Mouse (Mus musculus): ENCODE results near the gene Mogat2.

Gene Mogat2

DNA sequence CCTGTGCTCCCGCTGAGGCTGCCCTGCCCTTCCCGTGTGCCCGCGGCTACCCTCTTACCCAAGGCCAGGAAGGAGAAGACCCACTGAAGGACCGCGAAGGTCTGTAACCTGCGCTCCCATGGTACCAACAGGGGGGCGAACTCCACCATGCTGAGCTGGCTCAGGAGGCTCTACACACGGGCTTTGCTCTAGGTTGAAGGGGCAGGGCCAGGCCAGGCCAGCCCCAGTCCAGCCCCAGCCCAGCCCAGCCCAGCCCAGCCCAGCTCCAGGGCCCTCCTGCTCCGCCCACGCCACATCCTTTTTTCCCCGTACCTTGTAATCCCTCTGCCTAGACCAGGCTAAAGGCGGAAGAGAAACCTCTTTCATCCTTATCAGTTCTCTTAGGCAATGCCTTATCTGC is at the start of gene Mogat2:
Mogat2 (minus strand) TSS at position 203 of the 400 bp plus-strand sequence.
- no peak for DNase-seq (ENCODE audit: low read depth, low spot score)

DNA sequence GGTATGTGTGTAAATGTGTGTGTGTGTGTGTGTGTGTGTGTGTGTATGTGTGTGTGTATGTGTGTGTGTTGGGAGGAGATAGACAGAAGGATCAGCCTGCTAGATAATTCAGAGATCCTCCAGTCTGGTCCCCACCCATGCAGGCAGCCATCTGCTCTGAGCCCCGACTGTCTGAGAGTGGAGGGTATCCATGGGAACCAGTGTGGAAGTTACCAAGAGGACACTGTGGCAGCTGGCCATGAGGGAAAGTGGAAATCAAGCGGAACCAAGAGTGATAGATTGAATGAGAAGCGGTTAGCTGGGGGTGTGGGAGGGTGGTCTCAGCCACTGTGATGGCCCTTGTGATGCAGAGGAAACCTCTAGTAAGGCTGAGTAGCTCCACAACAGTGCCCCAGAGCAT is 48.9 kb upstream of the Mogat2 start:
- DNase-seq (ENCODE audit: low read depth, low spot score), result no peak

DNA sequence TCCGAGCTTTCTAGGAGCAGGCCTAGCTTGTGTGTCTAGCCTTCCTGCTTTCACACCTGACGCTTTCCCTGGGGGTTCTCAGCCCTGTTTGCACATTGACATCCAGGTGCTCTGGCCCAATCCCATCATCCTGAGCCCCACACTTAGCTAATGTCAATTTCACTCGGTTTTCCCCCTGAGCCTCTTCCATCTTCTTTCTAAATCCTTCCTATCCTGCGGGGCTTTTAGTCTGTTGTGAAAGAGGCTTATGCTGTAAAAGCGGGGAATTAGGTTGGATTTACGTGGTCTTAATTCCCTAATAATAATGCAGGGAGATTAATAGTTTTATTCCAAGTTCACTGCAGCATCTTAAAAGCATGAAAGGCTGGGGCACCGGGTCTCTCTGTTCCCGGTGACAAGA is 41.2 kb upstream of the Mogat2 start:
- DNase-seq (ENCODE audit: low read depth, low spot score), result no peak

- DNase-seq (ENCODE audit: low read depth, low spot score), result no peak
Measured at GRCm38 (mm10) chr7:99278309-99278708, 39.9 kb upstream of the Mogat2 start.

GRCm38 (mm10) chr7:99276679-99277078 is 38.3 kb upstream of the Mogat2 start:
- no peak for DNase-seq (ENCODE audit: low read depth, low spot score)

- no peak for DNase-seq (ENCODE audit: low read depth, low spot score)
Measured at GRCm38 (mm10) chr7:99275131-99275530, 36.7 kb upstream of the Mogat2 start.

- no peak for DNase-seq (ENCODE audit: low read depth, low spot score)
Measured at GRCm38 (mm10) chr7:99271630-99272029, 33.2 kb upstream of the Mogat2 start.

DNA sequence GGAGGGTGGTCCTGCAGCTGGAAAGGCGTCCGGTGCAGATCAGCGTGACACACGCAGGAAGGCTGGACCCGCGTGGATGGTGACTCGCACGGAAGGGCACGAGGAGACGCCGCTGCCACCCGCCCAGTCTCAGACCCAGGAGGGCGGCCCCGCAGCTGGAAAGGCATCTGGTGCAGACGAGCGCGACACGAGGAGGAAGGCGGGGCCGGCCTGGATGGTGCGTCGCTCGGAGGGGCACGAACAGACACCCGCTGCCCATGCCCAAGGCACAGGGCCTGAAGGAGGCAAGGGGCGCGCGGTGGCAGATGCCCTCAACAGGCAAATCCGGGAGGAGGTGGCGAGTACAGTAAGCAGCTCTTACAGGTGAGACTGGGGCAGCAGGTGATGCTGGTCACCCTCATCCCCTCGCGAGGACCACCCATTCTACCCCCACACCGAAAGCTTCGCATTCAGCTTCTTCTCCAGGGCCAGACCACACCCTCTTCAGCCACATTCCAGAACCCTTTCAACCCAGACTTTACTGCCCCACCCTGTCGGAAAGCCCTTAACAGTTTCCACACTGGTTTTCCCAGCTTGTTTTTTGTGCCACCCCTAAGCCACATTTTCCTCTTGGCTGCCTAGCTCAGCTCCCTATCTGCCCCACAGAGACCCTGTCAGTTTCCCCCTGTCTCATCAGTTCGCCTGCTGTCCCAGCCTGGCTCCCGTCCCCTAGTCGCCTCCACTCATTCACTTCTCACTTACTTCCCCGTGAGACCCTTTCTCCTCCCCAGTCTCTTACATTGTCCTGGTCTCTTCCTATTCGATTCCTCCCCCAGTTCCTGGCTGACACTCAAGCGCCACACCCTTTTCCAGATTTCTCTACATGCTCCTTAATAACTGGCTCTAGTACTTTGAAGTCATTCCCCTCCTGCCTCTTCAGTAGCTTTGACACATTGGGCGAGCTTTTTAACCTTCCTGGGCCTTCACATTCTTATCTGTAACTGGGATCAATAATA is 30.8 kb upstream of the Mogat2 start:
- DNase-seq (ENCODE audit: low read depth, low spot score), result no peak

DNA sequence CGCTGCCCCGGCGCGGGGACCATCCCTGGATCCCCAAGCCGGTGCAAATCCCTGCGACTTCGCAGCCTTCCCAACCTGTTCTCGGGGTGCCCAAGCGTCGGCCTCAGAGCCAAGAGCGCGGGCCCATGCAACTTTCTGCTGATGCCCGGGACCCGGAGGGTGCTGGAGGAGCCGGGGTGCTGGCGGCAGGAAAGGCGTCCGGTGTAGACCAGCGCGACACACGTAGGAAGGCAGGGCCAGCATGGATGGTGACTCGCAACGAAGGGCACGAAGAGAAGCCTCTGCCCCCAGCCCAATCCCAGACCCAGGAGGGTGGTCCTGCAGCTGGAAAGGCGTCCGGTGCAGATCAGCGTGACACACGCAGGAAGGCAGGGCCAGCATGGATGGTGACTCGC is 30.1 kb upstream of the Mogat2 start:
- no peak for DNase-seq (ENCODE audit: low read depth, low spot score)

DNA sequence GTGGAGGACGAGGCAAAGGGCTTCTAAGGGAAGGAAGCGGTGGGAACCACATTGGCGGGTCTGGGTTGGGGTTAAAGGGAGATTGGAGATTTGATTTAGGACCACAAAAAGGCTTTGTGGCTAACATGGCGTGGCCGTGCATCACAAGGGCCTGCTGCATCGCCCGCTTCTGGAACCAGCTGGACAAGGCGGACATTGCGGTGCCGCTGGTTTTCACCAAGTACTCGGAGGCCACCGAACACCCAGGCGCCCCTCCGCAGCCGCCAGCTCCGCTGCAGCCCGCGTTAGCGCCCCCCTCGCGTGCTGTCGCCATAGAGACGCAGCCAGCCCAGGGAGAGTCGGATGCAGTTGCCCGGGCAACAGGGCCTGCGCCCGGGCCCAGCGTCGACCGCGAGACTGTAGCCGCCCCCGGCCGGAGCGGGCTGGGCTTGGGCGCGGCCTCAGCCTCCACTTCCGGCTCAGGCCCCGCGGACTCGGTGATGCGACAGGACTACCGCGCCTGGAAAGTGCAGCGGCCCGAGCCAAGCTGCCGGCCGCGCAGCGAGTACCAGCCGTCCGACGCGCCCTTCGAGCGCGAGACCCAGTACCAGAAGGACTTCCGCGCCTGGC is 29.6 kb upstream of the Mogat2 start:
- DNase-seq (ENCODE audit: low read depth, low spot score), result peak; percentile 69

- DNase-seq (ENCODE audit: low read depth, low spot score), result peak; percentile 83
Measured at GRCm38 (mm10) chr7:99267251-99267896, 29.0 kb upstream of the Mogat2 start, which contains the start of gene Map6. Gene Map6 (plus strand): TSS chr7:99267447.

- DNase-seq (ENCODE audit: low read depth, low spot score), result no peak
Measured at GRCm38 (mm10) chr7:99264597-99264996, 26.2 kb upstream of the Mogat2 start.

DNA sequence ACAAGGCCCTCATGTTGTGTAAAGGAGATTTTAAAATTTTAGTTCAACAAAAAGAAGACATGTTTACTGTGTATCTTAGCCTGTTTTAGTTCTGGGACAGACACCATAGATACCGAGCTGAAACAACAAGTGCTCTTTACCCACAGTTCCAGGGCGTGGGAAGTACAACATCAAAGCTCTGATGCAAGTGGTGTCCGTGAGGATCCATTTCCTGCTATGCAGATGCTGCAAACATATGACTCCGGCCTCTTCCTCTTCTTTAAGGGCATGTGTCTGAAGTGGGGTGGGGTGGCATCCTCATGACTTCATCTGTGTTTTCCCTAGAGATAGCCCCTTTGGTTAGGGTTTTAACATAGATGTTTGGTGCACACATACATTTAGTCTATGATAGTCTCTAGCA is 25.1 kb upstream of the Mogat2 start:
- no peak for DNase-seq (ENCODE audit: low read depth, low spot score)

DNA sequence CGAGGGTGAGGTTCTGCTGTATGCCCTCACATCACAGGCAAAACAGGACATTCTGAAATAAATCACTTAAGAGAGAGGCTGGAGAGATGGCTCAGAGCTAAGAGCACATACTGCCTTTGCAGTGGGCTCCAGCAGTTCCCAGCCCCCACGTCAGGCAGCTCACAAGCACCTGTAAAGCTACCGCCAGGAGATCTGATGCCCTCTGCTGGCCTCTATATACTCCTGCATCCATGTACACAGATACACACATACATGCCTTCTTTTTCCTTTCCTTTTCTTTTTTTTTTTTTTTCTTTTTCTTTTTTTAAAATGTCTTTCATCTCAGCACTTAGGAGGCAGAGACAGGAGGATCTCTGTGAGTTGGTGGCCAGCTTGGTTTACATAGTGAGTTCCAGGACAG is 23.5 kb upstream of the Mogat2 start:
- no peak for DNase-seq (ENCODE audit: low read depth, low spot score)

DNA sequence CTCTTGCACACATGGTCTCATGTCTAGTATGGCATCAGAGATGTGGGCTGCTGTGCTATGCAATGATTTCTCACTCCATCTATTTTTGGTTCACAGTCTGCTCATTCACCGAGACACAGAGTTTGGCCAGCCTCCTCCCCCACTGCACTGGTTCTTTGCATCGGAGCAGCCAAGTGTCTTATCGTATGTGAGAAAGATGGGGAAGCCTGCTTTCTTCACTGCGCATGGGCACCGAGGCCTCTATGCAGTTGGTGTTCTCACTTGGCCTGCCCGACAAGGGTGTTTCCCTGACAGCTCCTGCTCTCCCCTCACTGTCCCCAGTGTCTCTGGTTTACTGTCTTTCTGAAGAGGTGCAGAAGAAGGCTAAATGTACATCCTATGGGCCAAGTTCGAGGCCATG is 16.6 kb upstream of the Mogat2 start:
- no peak for DNase-seq (ENCODE audit: low read depth, low spot score)

- DNase-seq (ENCODE audit: low read depth, low spot score), result no peak
Measured at GRCm38 (mm10) chr7:99250386-99250785, 12.0 kb upstream of the Mogat2 start.

- peak; percentile 56 for DNase-seq (ENCODE audit: low read depth, low spot score)
Measured at GRCm38 (mm10) chr7:99249582-99249911, 11.1 kb upstream of the Mogat2 start.

- peak; percentile 25 for DNase-seq (ENCODE audit: low read depth, low spot score)
Measured at GRCm38 (mm10) chr7:99248906-99249581, 10.6 kb upstream of the Mogat2 start.

GRCm38 (mm10) chr7:99248157-99248742 is 9.8 kb upstream of the Mogat2 start:
- no peak for DNase-seq (ENCODE audit: low read depth, low spot score)

DNA sequence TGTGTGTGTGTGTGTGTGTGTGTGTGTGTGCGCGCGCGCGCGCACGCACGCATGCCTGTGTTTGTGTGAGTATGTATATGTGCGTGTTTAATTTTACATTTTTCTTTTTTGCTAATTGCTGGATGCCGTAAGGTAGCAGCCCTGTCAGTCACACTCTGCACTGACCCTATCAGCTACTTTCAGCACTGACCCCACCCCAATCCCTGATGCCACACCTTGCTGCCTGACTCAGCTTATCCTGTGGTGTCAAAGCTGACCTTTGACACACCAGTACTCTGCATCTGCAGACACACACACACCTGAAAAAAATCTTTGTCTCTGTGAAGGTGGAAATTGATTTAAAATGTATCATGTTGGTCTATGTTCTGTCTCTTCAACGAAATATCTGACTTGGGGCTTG is 3.7 kb upstream of the Mogat2 start:
- no peak for DNase-seq (ENCODE audit: low read depth, low spot score)

DNA sequence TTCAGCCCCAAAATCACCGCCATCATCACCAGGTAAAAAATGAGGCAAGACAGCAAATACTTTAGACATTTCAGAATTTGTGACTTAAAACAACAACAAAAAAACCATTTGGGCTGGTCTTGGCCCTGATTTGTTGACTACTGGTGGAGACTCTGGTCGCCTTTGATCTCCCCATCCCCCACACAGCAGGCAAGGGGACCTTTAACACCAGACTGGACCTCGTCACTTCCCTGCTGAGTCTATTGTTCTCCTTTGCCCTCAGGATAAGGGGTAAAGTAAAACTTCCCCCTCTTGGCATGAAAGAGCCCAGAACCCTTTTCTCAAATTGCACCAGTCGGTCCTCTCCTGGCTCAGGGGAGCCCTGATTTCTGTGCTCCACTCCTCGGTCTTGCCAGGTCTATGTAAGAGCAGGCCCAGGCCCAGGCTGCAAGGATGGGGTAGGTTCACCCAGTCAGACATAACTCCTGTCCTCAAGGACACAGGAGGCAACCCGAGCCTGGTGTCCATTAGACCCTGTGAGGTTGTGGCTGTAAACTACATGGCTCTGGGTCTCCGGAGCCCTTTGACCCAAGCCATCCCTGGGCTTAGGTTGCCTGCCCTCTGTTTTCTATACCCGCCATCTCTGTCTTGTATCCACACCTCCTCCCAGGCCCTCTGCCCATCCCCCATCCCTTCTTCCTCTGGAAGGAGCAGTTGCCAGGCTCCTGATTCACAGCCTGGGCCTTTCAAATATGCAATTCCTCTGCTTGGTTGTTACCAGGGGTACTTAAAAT is 1.3 kb downstream of the Mogat2 start:
- no peak for DNase-seq (ENCODE audit: low read depth, low spot score)

Measured in CD4-positive helper T cell, adult 2 months (primary cell).